9 mouse cellular contexts compared by ENCODE assay signal in genomic region chr2:49748628-49749342, GRCm38 (mm10). TPM values are rescaled to one million over a fixed set of nuclear protein-coding genes. Genes with fewer than 3 reads are reported as not detected.
DNase-seq lines count a peak whose midpoint lies in the region; ATAC-seq and TF ChIP-seq lines count a peak whose summit lies in the region.
"Had no signal": no experiment of that assay in that cellular context is flagged by ENCODE, and none has a peak within 500 bp of the region (broad histone marks: within the 10 kb centered on the region; RNA-seq: fewer than 3 reads in every experiment).

No protein-coding gene starts in this region.

- TF ChIP-seq CTCF in lung, adult 2 months (IDR thresholded peaks at IDR 0.05; ENCODE audit: insufficient read depth, low read length) = peak; percentile 49

- WGBS in forebrain, embryonic 11.5 days = 88% methylated on average over 14 of the region's 14 CpGs
- WGBS in forebrain, embryonic 16.5 days = 75% methylated on average over 14 of the region's 14 CpGs
- WGBS in lung, adult 2 months = 76% methylated on average over 14 of the region's 14 CpGs
- 86% methylated on average over 14 of the region's 14 CpGs for WGBS in kidney, embryonic 14.5 days

- peak; percentile 76 for DNase-seq in forebrain, embryonic 11.5 days (ENCODE audit: low spot score)
- DNase-seq in lung, adult 2 months = no peak
- no peak for DNase-seq in lung, postnatal 14 days
- DNase-seq in T-cell, adult 2 months (ENCODE audit: low spot score) = peak; percentile 29
- peak; percentile 78 for DNase-seq in right cerebral cortex, postnatal 4 days

- H3K36me3 ChIP-seq in forebrain, embryonic 11.5 days (ENCODE audit: control insufficient read depth, insufficient read depth, low read length) = peaks cover 7% of the 10 kb centered on the region; the same call in 1 of the 2 replicates
- peaks cover 27% of the 10 kb centered on the region for H3K36me3 ChIP-seq in forebrain, embryonic 16.5 days (ENCODE audit: control insufficient read depth, insufficient read depth)
- no peaks in the 10 kb centered on the region for H3K36me3 ChIP-seq in kidney, embryonic 14.5 days (ENCODE audit: control insufficient read depth, insufficient read depth, low read length)
- H3K36me3 ChIP-seq: heart, embryonic 15.5 days had no signal

- H3K9me3 ChIP-seq in forebrain, embryonic 11.5 days (ENCODE audit: control insufficient read depth, low read length) = no peaks in the 10 kb centered on the region
- H3K9me3 ChIP-seq in forebrain, embryonic 16.5 days (ENCODE audit: control insufficient read depth, low read length) = no peaks in the 10 kb centered on the region
- no peaks in the 10 kb centered on the region for H3K9me3 ChIP-seq in kidney, embryonic 14.5 days (ENCODE audit: control insufficient read depth, low read length)
- H3K9me3 ChIP-seq: heart, embryonic 15.5 days had no signal

- TF ChIP-seq POLR2A in lung, adult 2 months (IDR thresholded peaks at IDR 0.05; ENCODE audit: borderline replicate concordance, extremely low read depth, low read depth, low read length) = no peak

- no peak overlapping the region for H3K9ac ChIP-seq in forebrain, embryonic 11.5 days (ENCODE audit: low read length)
- H3K9ac ChIP-seq in forebrain, embryonic 16.5 days (replicated peaks; ENCODE audit: low read depth, low read length) = no peak overlapping the region
- H3K9ac ChIP-seq in kidney, embryonic 14.5 days (ENCODE audit: low read depth, low read length) = no peak overlapping the region
- H3K9ac ChIP-seq: heart, embryonic 15.5 days had no signal

- ATAC-seq in forebrain, embryonic 11.5 days (replicated peaks; ENCODE audit: low FRiP score) = no peak
- no peak for ATAC-seq in forebrain, embryonic 16.5 days
- peak; percentile 75 for ATAC-seq in inflammation-experienced regulatory T-cells, adult 6 months
- no peak for ATAC-seq in kidney, embryonic 14.5 days (ENCODE audit: low FRiP score, low TSS enrichment)

- H3K4me1 ChIP-seq in forebrain, embryonic 11.5 days (replicated peaks; ENCODE audit: control insufficient read depth, insufficient read depth, low read length) = no peaks in the 10 kb centered on the region
- H3K4me1 ChIP-seq in forebrain, embryonic 16.5 days (replicated peaks; ENCODE audit: control insufficient read depth, insufficient read depth, low read length) = peaks cover 17% of the 10 kb centered on the region
- H3K4me1 ChIP-seq in lung, adult 2 months (ENCODE audit: control insufficient read depth, insufficient read depth, low read length) = no peaks in the 10 kb centered on the region
- peaks cover 13% of the 10 kb centered on the region for H3K4me1 ChIP-seq in kidney, embryonic 14.5 days (ENCODE audit: control insufficient read depth, insufficient read depth, low read length)

- H3K4me3 ChIP-seq in forebrain, embryonic 11.5 days (ENCODE audit: low read depth, low read length) = no peak overlapping the region
- no peak overlapping the region for H3K4me3 ChIP-seq in forebrain, embryonic 16.5 days (replicated peaks; ENCODE audit: low read length)
- H3K4me3 ChIP-seq in lung, adult 2 months (replicated peaks; ENCODE audit: extremely low read depth, low read depth, low read length) = no peak overlapping the region
- H3K4me3 ChIP-seq in kidney, embryonic 14.5 days (ENCODE audit: low read length) = no peak overlapping the region
- H3K4me3 ChIP-seq: heart, embryonic 15.5 days had no signal

- H3K27ac ChIP-seq in forebrain, embryonic 11.5 days (ENCODE audit: low read depth, low read length) = no peak overlapping the region
- no peak overlapping the region for H3K27ac ChIP-seq in forebrain, embryonic 16.5 days (ENCODE audit: low read length)
- no peak overlapping the region for H3K27ac ChIP-seq in kidney, embryonic 14.5 days (ENCODE audit: low read depth, low read length)

- no peak overlapping the region for H3K4me2 ChIP-seq in forebrain, embryonic 11.5 days (ENCODE audit: low read depth, low read length, severe bottlenecking)
- H3K4me2 ChIP-seq in forebrain, embryonic 16.5 days (ENCODE audit: low read length) = no peak overlapping the region
- H3K4me2 ChIP-seq in kidney, embryonic 14.5 days (replicated peaks; ENCODE audit: low read depth, low read length) = no peak overlapping the region
- H3K4me2 ChIP-seq: heart, embryonic 15.5 days had no signal

- no peaks in the 10 kb centered on the region for H3K27me3 ChIP-seq in forebrain, embryonic 11.5 days (ENCODE audit: control insufficient read depth, insufficient read depth, low read length)
- no peaks in the 10 kb centered on the region for H3K27me3 ChIP-seq in forebrain, embryonic 16.5 days (replicated peaks; ENCODE audit: control insufficient read depth, insufficient read depth, low read length)
- no peaks in the 10 kb centered on the region for H3K27me3 ChIP-seq in kidney, embryonic 14.5 days (ENCODE audit: control insufficient read depth, insufficient read depth, low read length)
- H3K27me3 ChIP-seq: heart, embryonic 15.5 days had no signal

RNA-seq across cellular contexts. Expression of gene Lypd6b, which starts 38.7 kb away (rescaled TPM):
- polyA plus RNA-seq in forebrain, embryonic 11.5 days (2014; fragmentation: Nextera tagmentation; extraction: Ambion mirVana) = 0.92 and 2.4 TPM in 2 replicates
- 8.7 and 12.4 TPM in 2 replicates for polyA plus RNA-seq in forebrain, embryonic 16.5 days (2015; fragmentation: Nextera tagmentation; extraction: Ambion mirVana)
- 1.0 and 1.5 TPM in 2 replicates for polyA plus RNA-seq in lung, adult 2 months (2012; rRNA removed)
- under 1 TPM; 0.34 to 0.82 (median 0.44) TPM for polyA plus RNA-seq in inflammation-experienced regulatory T-cells, adult 6 months (2017; shearing (Covaris generic))
- 8.4 and 11.4 TPM in 2 replicates for polyA plus RNA-seq in kidney, embryonic 14.5 days (2014; fragmentation: Nextera tagmentation; extraction: Ambion mirVana)

Comparison
In these comparisons a context has a peak if more than half of its experiments do, and no peak if none do; other contexts are left out.
1. DNase-seq: peak in forebrain, embryonic 11.5 days (single experiment), T-cell, adult 2 months (single experiment) and right cerebral cortex, postnatal 4 days (single experiment); none in lung, adult 2 months (single experiment) and lung, postnatal 14 days (single experiment).